Comparison of ENCODE assay signal across 21 mouse cellular contexts in genomic region chrX:18168940-18169339, GRCm38 (mm10). TPM values are rescaled to one million over a fixed set of nuclear protein-coding genes. Genes with fewer than 3 reads are reported as not detected.
DNase-seq lines count a peak whose midpoint lies in the region; ATAC-seq and TF ChIP-seq lines count a peak whose summit lies in the region.
"Had no signal": no experiment of that assay in that cellular context is flagged by ENCODE, and none has a peak within 500 bp of the region (broad histone marks: within the 10 kb centered on the region; RNA-seq: fewer than 3 reads in every experiment).

No protein-coding gene starts in this region.

- H3K27me3 ChIP-seq in lung, embryonic 14.5 days (ENCODE audit: insufficient read depth, low read length), result no peaks in the 10 kb centered on the region
- H3K27me3 ChIP-seq in CH12.LX (replicated peaks), result no peaks in the 10 kb centered on the region
- H3K27me3 ChIP-seq: embryonic facial prominence, embryonic 12.5 days; kidney, embryonic 15.5 days had no signal

- peaks cover 27% of the 10 kb centered on the region for H3K79me2 ChIP-seq in CH12.LX (replicated peaks; ENCODE audit: control insufficient read depth, extremely low read depth, insufficient read depth, poor library complexity, severe bottlenecking)

- DNase-seq in adrenal gland, postnatal 14 days, result peak; percentile 10
- no peak for DNase-seq in adrenal gland, adult 8-10 months
- DNase-seq in lung, embryonic 14.5 days, result no peak
- no peak for DNase-seq in lung, postnatal 25 days (ENCODE audit: low spot score)
- DNase-seq in CH12.LX (ENCODE audit: extremely low read depth), result no peak
- DNase-seq in retina, embryonic 14.5 days (ENCODE audit: low spot score), result no peak
- DNase-seq in spleen, postnatal 4 days (ENCODE audit: low spot score in 2 of 2), result no peak
- DNase-seq: cerebellum, postnatal 25 days; heart, adult 18-20 months; heart, postnatal 10 days; right cerebral cortex, postnatal 14 days had no signal

- ATAC-seq in lung, embryonic 14.5 days (ENCODE audit: insufficient read depth), result no peak
- ATAC-seq in inflammation-experienced regulatory T-cells, adult 6 months, result peak; percentile 30
- ATAC-seq: hindbrain, embryonic 16.5 days had no signal

- TF ChIP-seq EP300 in CH12.LX (IDR thresholded peaks at IDR 0.05; ENCODE audit: low read length), result no peak

- no peak overlapping the region for H3K4me2 ChIP-seq in lung, embryonic 14.5 days
- no peak overlapping the region for H3K4me2 ChIP-seq in CH12.LX (ENCODE audit: insufficient read depth, low read depth, poor library complexity, severe bottlenecking)
- H3K4me2 ChIP-seq: embryonic facial prominence, embryonic 12.5 days; kidney, embryonic 15.5 days; liver, embryonic 11.5 days had no signal

- 0 out of 2 replicates have a peak, but pooled peaks have one; percentile 4 for TF ChIP-seq CTCF in lung, embryonic 14.5 days (IDR thresholded peaks at IDR 0.05; ENCODE audit: low read depth)
- 0 out of 4 replicates have a peak, but pooled peaks of 1 of the 2 experiments have one; percentile 20 for TF ChIP-seq CTCF in CH12.LX (conservative IDR thresholded peaks at IDR 0.05 in 1 of 2, IDR thresholded peaks at IDR 0.05 in 1 of 2; ENCODE audit: low read depth in 2 of 2, low read length in 2 of 2)

- no peaks in the 10 kb centered on the region for H3K36me3 ChIP-seq in lung, embryonic 14.5 days (ENCODE audit: insufficient read depth)
- H3K36me3 ChIP-seq in CH12.LX (replicated peaks in 1 of 2; ENCODE audit: control insufficient read depth in 1 of 2, insufficient read depth in 1 of 2, low read length in 1 of 2), result no peaks in the 10 kb centered on the region
- H3K36me3 ChIP-seq: embryonic facial prominence, embryonic 12.5 days; kidney, embryonic 15.5 days had no signal

- TF ChIP-seq POLR2A in CH12.LX (IDR thresholded peaks at IDR 0.05; ENCODE audit: low read depth, low read length), result no peak

- dilution Hi-C loops in CH12.LX (cut with MboI; ENCODE audit: extremely low pct_ligation_motif_present, extremely low pct_unique_long_range_greater_than_20kb, low sequenced_read_pairs), result no loop called here

- WGBS in lung, embryonic 14.5 days, result 100% methylated on average over 1 of the region's 1 CpGs

- H3K4me3 ChIP-seq in lung, embryonic 14.5 days (ENCODE audit: low read depth, low read length), result no peak overlapping the region
- H3K4me3 ChIP-seq in CH12.LX (replicated peaks in 1 of 3; ENCODE audit: low read depth in 2 of 3, low read length in 2 of 3, poor library complexity in 1 of 3), result no peak overlapping the region
- H3K4me3 ChIP-seq: embryonic facial prominence, embryonic 12.5 days; kidney, embryonic 15.5 days had no signal

- no peaks in the 10 kb centered on the region for H3K9me3 ChIP-seq in lung, embryonic 14.5 days (ENCODE audit: low read depth, low read length)
- H3K9me3 ChIP-seq in CH12.LX (replicated peaks; ENCODE audit: low read length), result no peaks in the 10 kb centered on the region
- H3K9me3 ChIP-seq: embryonic facial prominence, embryonic 12.5 days; kidney, embryonic 15.5 days had no signal

- no peaks in the 10 kb centered on the region for H3K4me1 ChIP-seq in lung, embryonic 14.5 days (ENCODE audit: insufficient read depth)
- H3K4me1 ChIP-seq in CH12.LX (ENCODE audit: control insufficient read depth in 1 of 2, insufficient read depth in 2 of 2), result no peaks in the 10 kb centered on the region
- H3K4me1 ChIP-seq: embryonic facial prominence, embryonic 12.5 days; kidney, embryonic 15.5 days had no signal

- H3K9ac ChIP-seq in lung, embryonic 14.5 days, result no peak overlapping the region
- no peak overlapping the region for H3K9ac ChIP-seq in CH12.LX (ENCODE audit: insufficient read depth, low read depth)
- H3K9ac ChIP-seq: embryonic facial prominence, embryonic 12.5 days; kidney, embryonic 15.5 days had no signal

- H3K27ac ChIP-seq in lung, embryonic 14.5 days (ENCODE audit: low read depth), result no peak overlapping the region
- no peak overlapping the region for H3K27ac ChIP-seq in CH12.LX (ENCODE audit: insufficient read depth, low read depth)
- H3K27ac ChIP-seq: embryonic facial prominence, embryonic 12.5 days; kidney, embryonic 15.5 days had no signal

- peak; percentile 19 for TF ChIP-seq RAD21 in CH12.LX (IDR thresholded peaks at IDR 0.05; ENCODE audit: low read depth, low read length)

- in situ Hi-C loops in CH12.LX (cut with MboI; ENCODE audit: low pct_ligation_motif_present, low pct_unique_long_range_greater_than_20kb, low sequenced_read_pairs), result no loop called here

TF ChIP-seq in CH12.LX, 34 proteins besides CTCF, POLR2A, EP300 and RAD21:
- TF ChIP-seq USF2 (conservative IDR thresholded peaks at IDR 0.05; ENCODE audit: low read depth, low read length) (no peak), MYC (IDR thresholded peaks at IDR 0.05; ENCODE audit: low read depth, low read length) (no peak), HCFC1 (IDR thresholded peaks at IDR 0.05; ENCODE audit: low read depth, low read length) (no peak), NELFE (IDR thresholded peaks at IDR 0.05; ENCODE audit: low read depth, low read length) (no peak), TBP (conservative IDR thresholded peaks at IDR 0.05; ENCODE audit: low read depth, low read length) (no peak), ETS1 (conservative IDR thresholded peaks at IDR 0.05; ENCODE audit: low read depth, low read length) (no peak), ZC3H11A (IDR thresholded peaks at IDR 0.05; ENCODE audit: low read depth, low read length) (no peak), RCOR1 (conservative IDR thresholded peaks at IDR 0.05; ENCODE audit: low read depth, low read length) (no peak), POLR2AphosphoS2 (IDR thresholded peaks at IDR 0.05; ENCODE audit: low read depth, low read length) (no peak), JUND (conservative IDR thresholded peaks at IDR 0.05; ENCODE audit: low read depth, low read length) (no peak), GABPA (IDR thresholded peaks at IDR 0.05; ENCODE audit: insufficient replicate concordance, low read depth, low read length) (no peak), SMC3 (IDR thresholded peaks at IDR 0.05; ENCODE audit: low read depth, low read length) (no peak), IRF4 (IDR thresholded peaks at IDR 0.05; ENCODE audit: low read depth, low read length) (no peak), E2F4 (IDR thresholded peaks at IDR 0.05; ENCODE audit: insufficient replicate concordance, low read depth, low read length) (no peak)
TF ChIP-seq in CH12.LX: peak in this region for 0.

RNA-seq across cellular contexts. Expression of gene Kdm6a, which starts 6.6 kb away (rescaled TPM):
- total RNA-seq in adrenal gland, postnatal 14 days (2021), result 39.2 and 44.1 TPM in 2 replicates
- total RNA-seq in adrenal gland, adult 8-10 months (2022), result 10 to 100 TPM; 46.4 to 75.7 (median 62.6) TPM
- polyA plus RNA-seq in lung, embryonic 14.5 days (2014; fragmentation: Nextera tagmentation; extraction: Ambion mirVana), result 28.5 and 39.6 TPM in 2 replicates
- total RNA-seq in CH12.LX (2012; rRNA removed) (12.5 and 17.6 TPM in 2 replicates), CH12.LX (2014; rRNA removed) (24.2 and 24.5 TPM in 2 replicates)
- polyA plus RNA-seq in CH12.LX (2012; ENCODE audit: insufficient read length, low read depth), result 17.0 and 21.0 TPM in 2 replicates
- 10 to 100 TPM; 20.1 to 30.6 (median 29.7) TPM for polyA plus RNA-seq in inflammation-experienced regulatory T-cells, adult 6 months (2017; shearing (Covaris generic))

RNA-seq across cellular contexts. Expression of gene Dusp21, which starts 23.3 kb away (rescaled TPM):
- total RNA-seq in adrenal gland, postnatal 14 days (2021), result not detected in 2 replicates
- total RNA-seq in adrenal gland, adult 8-10 months (2022), result not detected
- polyA plus RNA-seq in lung, embryonic 14.5 days (2014; fragmentation: Nextera tagmentation; extraction: Ambion mirVana), result not detected in 2 replicates
- total RNA-seq in CH12.LX (2012; rRNA removed), result not detected in 2 replicates
- total RNA-seq in CH12.LX (2014; rRNA removed), result not detected in 2 replicates
- not detected in 2 replicates for polyA plus RNA-seq in CH12.LX (2012; ENCODE audit: insufficient read length, low read depth)
- polyA plus RNA-seq in inflammation-experienced regulatory T-cells, adult 6 months (2017; shearing (Covaris generic)), result not detected
- total RNA-seq: adrenal gland, adult 18-20 months; heart, adult 18-20 months; heart, postnatal 10 days; layer of hippocampus, adult 18-20 months; left cerebral cortex, postnatal 14 days; monocyte, adult 5-6 weeks had no signal
- polyA plus RNA-seq: embryonic facial prominence, embryonic 12.5 days; hindbrain, embryonic 16.5 days; kidney, embryonic 15.5 days; liver, embryonic 11.5 days; stomach, embryonic 14.5 days had no signal
